Mouse (Mus musculus) heart, embryonic 10.5 days (tissue): Measurements from ENCODE around the gene Gm14862. TPM values are rescaled to one million over a fixed set of nuclear protein-coding genes. Genes with fewer than 3 reads are reported as not detected.

Experiments used
- DNase-seq: peaks from one replicate; pipeline ENCODE4 v3.0.0-alpha.2; 2017; ENCODE audit warnings: low spot score
- H3K27ac ChIP-seq: fragments of 300-500 bp; sonication (generic); 2 replicates; pipeline ENCODE4 v1.5.1; 2016; ENCODE audit warnings: mild to moderate bottlenecking
- H3K27me3 ChIP-seq: fragments of 300-500 bp; sonication (generic); 2 replicates; pipeline ENCODE4 v1.6.1; 2016; ENCODE audit warnings: mild to moderate bottlenecking; ENCODE audit not compliant: poor library complexity, insufficient read depth, severe bottlenecking
- H3K36me3 ChIP-seq: fragments of 300-500 bp; sonication (generic); 2 replicates; pipeline ENCODE4 v1.6.1; 2016; ENCODE audit warnings: mild to moderate bottlenecking, moderate library complexity
- H3K4me1 ChIP-seq: fragments of 300-500 bp; sonication (generic); 2 replicates; pipeline ENCODE4 v1.6.1; 2016; ENCODE audit warnings: mild to moderate bottlenecking
- H3K4me3 ChIP-seq: fragments of 300-500 bp; sonication (generic); 2 replicates; pipeline ENCODE4 v1.5.1; 2016; ENCODE audit warnings: mild to moderate bottlenecking, moderate library complexity
- H3K9me3 ChIP-seq: fragments of 300-500 bp; sonication (generic); 2 replicates; pipeline ENCODE4 v1.6.1; 2016; ENCODE audit warnings: mild to moderate bottlenecking, moderate library complexity
- WGBS: fragments of 180-500 bp; shearing (Covaris S2); methylation state at CpG from one replicate; pipeline ENCODE4 v1.1.7; 2016; 5-methylcytosine and 5-hydroxymethylcytosine counted together
- polyA plus RNA-seq: library from polyadenylated mRNA; unstranded; fragments of >200 nt; fragmentation: Nextera tagmentation; extraction: Ambion mirVana; gene quantifications from 2 replicates; pipeline ENCODE4 v1.2.1, GENCODE M21; 2016

Gene Gm14862
- polyA plus RNA-seq, 1 experiment from 2014 or later = not detected

DNA sequence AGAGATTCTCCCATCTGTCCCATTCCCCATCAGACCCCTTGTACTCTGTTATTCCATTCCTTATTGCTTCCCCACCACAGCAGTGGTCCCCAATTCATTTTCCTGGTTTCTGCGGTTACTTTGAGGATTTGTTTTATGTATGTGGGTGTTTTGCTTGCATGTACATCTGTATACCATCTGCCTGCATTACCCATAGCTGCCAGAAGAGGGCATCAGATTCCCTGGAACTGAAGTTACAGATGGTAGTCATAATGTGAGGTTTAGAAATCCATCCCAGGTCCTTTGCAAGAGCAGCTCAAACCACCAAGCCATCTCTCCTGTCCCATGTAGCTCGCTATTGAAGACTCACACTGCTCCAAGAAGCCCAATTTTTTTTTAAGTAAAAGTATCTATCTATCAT is 40.5 kb downstream of the Gm14862 start:
- Histone ChIP-seq H3K36me3 (no peaks in the 10 kb centered on the region), H3K9me3 (no peaks in the 10 kb centered on the region), H3K27me3 (no peaks in the 10 kb centered on the region), H3K27ac (no peak overlapping the region), H3K4me3 (no peak overlapping the region), H3K4me1 (no peaks in the 10 kb centered on the region)
- WGBS = 76% methylated on average over 2 of the region's 2 CpGs
- no peak for DNase-seq

DNA sequence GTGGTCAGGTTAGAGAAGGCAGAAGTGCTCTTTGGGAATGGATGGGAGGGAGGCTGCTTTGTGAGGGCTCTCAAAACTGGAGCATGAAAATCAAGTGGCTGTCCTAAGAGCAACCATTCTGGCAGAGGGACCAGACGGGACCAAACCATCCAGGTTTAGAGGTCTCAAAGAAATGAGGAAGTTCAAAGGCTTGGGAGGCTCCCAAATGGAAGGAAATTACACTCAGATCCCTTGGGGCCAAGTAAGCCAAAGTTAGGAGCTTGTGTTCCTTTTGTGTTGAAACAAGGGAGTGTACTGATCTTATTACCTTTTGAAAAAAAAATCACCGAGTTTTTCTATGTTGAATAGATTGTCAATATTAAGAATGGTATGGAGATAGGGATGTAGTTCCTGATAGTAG is 51.6 kb downstream of the Gm14862 start:
- no peaks in the 10 kb centered on the region for H3K36me3 ChIP-seq
- H3K4me1 ChIP-seq = no peaks in the 10 kb centered on the region
- H3K4me3 ChIP-seq = no peak overlapping the region
- H3K9me3 ChIP-seq = no peaks in the 10 kb centered on the region
- WGBS = 71% methylated on average over 2 of the region's 2 CpGs
- peaks cover 7% of the 10 kb centered on the region for H3K27me3 ChIP-seq
- no peak overlapping the region for H3K27ac ChIP-seq
- DNase-seq = no peak

DNA sequence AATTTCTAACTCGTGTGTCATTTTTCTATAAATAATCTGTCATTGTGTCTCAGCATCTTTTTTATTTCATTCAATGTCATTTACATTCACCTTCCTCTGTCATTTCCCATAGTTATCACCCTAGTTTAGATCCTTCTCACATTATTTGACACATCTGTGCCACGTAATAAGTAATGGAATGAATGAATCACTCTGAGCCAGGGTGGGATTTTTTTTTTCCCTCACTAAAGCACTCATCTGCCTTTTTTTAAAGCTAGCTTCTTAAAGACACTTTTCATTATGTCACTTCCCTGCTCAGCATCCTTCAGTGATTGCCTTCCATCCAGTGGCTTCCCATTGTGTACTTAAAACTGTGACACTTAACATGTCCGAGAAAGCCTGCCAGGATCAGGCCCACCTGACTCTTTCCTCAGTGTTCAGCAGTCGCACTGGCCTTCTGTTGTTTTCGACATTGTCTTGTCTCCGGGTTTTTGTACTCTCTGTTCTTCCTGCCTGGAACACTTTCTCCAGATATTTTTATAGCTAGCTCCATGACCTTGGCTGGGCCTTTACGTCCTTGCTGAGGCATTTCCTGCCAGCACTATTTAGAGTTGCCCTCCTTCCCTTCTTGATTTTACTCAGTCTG is 53.8 kb downstream of the Gm14862 start:
- no peaks in the 10 kb centered on the region for H3K9me3 ChIP-seq
- H3K27me3 ChIP-seq = peaks cover 19% of the 10 kb centered on the region
- no peak overlapping the region for H3K27ac ChIP-seq
- no peaks in the 10 kb centered on the region for H3K36me3 ChIP-seq
- WGBS = 55% methylated on average over 7 of the region's 7 CpGs
- no peaks in the 10 kb centered on the region for H3K4me1 ChIP-seq
- DNase-seq = no peak
- no peak overlapping the region for H3K4me3 ChIP-seq

DNA sequence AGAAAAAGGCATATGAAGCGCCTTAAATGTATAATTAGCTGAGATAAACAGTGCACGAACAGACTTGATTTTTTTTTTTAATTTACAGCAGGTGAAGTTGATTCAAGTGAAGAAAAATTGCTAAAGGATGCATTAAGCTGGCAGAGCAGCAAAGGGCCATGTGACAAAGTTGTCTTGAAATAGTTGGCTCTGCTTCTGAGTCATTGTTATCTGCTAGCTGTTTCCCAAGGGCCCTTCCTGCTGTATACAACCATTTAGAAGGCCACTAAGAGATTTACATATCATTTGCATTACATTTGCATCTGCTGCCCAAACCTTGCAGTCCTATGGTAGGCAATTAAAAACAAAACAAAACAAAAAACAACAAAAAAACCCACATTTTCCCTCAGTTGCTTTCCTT is 54.7 kb downstream of the Gm14862 start:
- WGBS = 65% methylated on average over 2 of the region's 2 CpGs
- H3K27ac ChIP-seq = no peak overlapping the region
- no peak overlapping the region for H3K4me3 ChIP-seq
- H3K9me3 ChIP-seq = no peaks in the 10 kb centered on the region
- no peak for DNase-seq
- H3K36me3 ChIP-seq = no peaks in the 10 kb centered on the region
- peaks cover 19% of the 10 kb centered on the region for H3K27me3 ChIP-seq
- no peaks in the 10 kb centered on the region for H3K4me1 ChIP-seq

Other genes with a start within 250 kb of the Gm14862 start
- gene Fthl17e, start 223.4 kb downstream of the Gm14862 start, polyA plus RNA-seq = not detected in 2 replicates
- not detected in 2 replicates for gene Fthl17f, start 193.9 kb downstream of the Gm14862 start, polyA plus RNA-seq
- not detected in 2 replicates for gene 4930402K13Rik, start 152.3 kb downstream of the Gm14862 start, polyA plus RNA-seq
- gene Lancl3, start 57.0 kb downstream of the Gm14862 start, polyA plus RNA-seq = 0.37 and 0.67 TPM in 2 replicates
- gene Xk, start 15.9 kb upstream of the Gm14862 start, polyA plus RNA-seq = 6.2 and 6.5 TPM in 2 replicates
- 0.79 TPM in 1 of 2 replicates, not detected in the other for gene H2al1m, start 26.9 kb upstream of the Gm14862 start, polyA plus RNA-seq
- 0.29 TPM in 1 of 2 replicates, not detected in the other for gene H2al1k, start 93.7 kb upstream of the Gm14862 start, polyA plus RNA-seq
- gene Cybb, start 230.9 kb upstream of the Gm14862 start, polyA plus RNA-seq = 0.21 and 0.23 TPM in 2 replicates